Mouse (Mus musculus): Measurements from ENCODE around the gene Ing5. TPM values are rescaled to one million over a fixed set of nuclear protein-coding genes. Genes with fewer than 3 reads are reported as not detected.

Gene Ing5
- polyA plus RNA-seq, 1 experiment from 2014 or later, result 9.6 TPM

GRCm38 (mm10) chr1:93804818-93805217, 1.1 kb downstream of the Ing5 start:
- Histone ChIP-seq H3K27ac (replicated peaks; ENCODE audit: low read depth, low read length) (peak overlapping the region; percentile 98; the same call in 1 of the 2 replicates), H3K27me3 (ENCODE audit: control insufficient read depth, insufficient read depth, low read length) (no peaks in the 10 kb centered on the region), H3K4me3 (replicated peaks; ENCODE audit: low read depth, low read length) (peak overlapping the region; percentile 75), H3K9me3 (ENCODE audit: control insufficient read depth, low read length) (no peaks in the 10 kb centered on the region), H3K9ac (replicated peaks; ENCODE audit: low read length) (peak overlapping the region; percentile 80; the same call in 1 of the 2 replicates), H3K4me2 (ENCODE audit: low read length) (peak overlapping the region; percentile 93), H3K4me1 (ENCODE audit: control insufficient read depth, insufficient read depth, low read length) (peaks cover 21% of the 10 kb centered on the region), H3K36me3 (ENCODE audit: control insufficient read depth, insufficient read depth, low read length) (peaks cover 41% of the 10 kb centered on the region)
- ATAC-seq (ENCODE audit: low FRiP score, low TSS enrichment) (no peak), DNase-seq (no peak)
- 89% methylated on average over 4 of the region's 4 CpGs for WGBS

- Histone ChIP-seq H3K36me3 (ENCODE audit: control insufficient read depth, insufficient read depth, low read length) (peaks cover 40% of the 10 kb centered on the region), H3K4me1 (ENCODE audit: control insufficient read depth, insufficient read depth, low read length) (peaks cover 21% of the 10 kb centered on the region), H3K27me3 (ENCODE audit: control insufficient read depth, insufficient read depth, low read length) (no peaks in the 10 kb centered on the region), H3K9ac (replicated peaks; ENCODE audit: low read length) (no peak overlapping the region), H3K4me2 (ENCODE audit: low read length) (no peak overlapping the region), H3K4me3 (replicated peaks; ENCODE audit: low read depth, low read length) (0 out of 2 replicates have a peak overlapping the region, but pooled peaks have one; percentile 75), H3K9me3 (ENCODE audit: control insufficient read depth, low read length) (no peaks in the 10 kb centered on the region), H3K27ac (replicated peaks; ENCODE audit: low read depth, low read length) (no peak overlapping the region)
- no peak for ATAC-seq (ENCODE audit: low FRiP score, low TSS enrichment)
- DNase-seq, result no peak
- WGBS, result 90% methylated on average over 5 of the region's 5 CpGs
These were observed 1.6 kb downstream of the Ing5 start for GRCm38 (mm10) chr1:93805221-93805951.

GRCm38 (mm10) chr1:93808871-93809270, 5.1 kb downstream of the Ing5 start:
- Histone ChIP-seq H3K4me3 (replicated peaks; ENCODE audit: low read depth, low read length) (no peak overlapping the region), H3K36me3 (ENCODE audit: control insufficient read depth, insufficient read depth, low read length) (peaks cover 65% of the 10 kb centered on the region), H3K9ac (replicated peaks; ENCODE audit: low read length) (no peak overlapping the region), H3K27me3 (ENCODE audit: control insufficient read depth, insufficient read depth, low read length) (no peaks in the 10 kb centered on the region), H3K4me2 (ENCODE audit: low read length) (no peak overlapping the region), H3K9me3 (ENCODE audit: control insufficient read depth, low read length) (no peaks in the 10 kb centered on the region), H3K27ac (replicated peaks; ENCODE audit: low read depth, low read length) (no peak overlapping the region), H3K4me1 (ENCODE audit: control insufficient read depth, insufficient read depth, low read length) (peaks cover 7% of the 10 kb centered on the region; the same call in 1 of the 2 replicates)
- no peak for ATAC-seq (ENCODE audit: low FRiP score, low TSS enrichment)
- 95% methylated on average over 4 of the region's 4 CpGs for WGBS
- DNase-seq, result no peak

DNA sequence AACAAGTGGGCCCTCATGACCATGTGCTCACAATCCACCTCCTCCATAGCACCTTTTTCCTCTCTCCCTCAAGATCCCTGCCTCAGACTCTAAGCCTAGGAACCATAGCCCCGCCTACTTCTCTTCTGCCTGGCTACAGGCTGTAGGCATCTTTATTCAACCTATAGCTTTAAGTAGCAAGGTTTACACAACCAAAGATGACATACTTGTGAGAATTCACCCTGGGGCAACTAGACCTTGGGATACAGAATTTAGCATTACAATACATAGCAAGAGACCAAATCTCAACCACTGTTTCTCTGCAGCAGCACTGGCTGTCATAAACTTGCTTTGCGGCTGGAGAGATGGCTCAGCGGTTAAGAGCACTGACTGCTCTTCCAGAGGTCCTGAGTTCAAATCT, 6.2 kb downstream of the Ing5 start:
- WGBS, result 95% methylated on average over 3 of the region's 3 CpGs
- H3K27me3 ChIP-seq (ENCODE audit: control insufficient read depth, insufficient read depth, low read length), result no peaks in the 10 kb centered on the region
- no peak overlapping the region for H3K4me3 ChIP-seq (replicated peaks; ENCODE audit: low read depth, low read length)
- H3K27ac ChIP-seq (replicated peaks; ENCODE audit: low read depth, low read length), result no peak overlapping the region
- no peak for DNase-seq
- H3K4me2 ChIP-seq (ENCODE audit: low read length), result no peak overlapping the region
- no peaks in the 10 kb centered on the region for H3K4me1 ChIP-seq (ENCODE audit: control insufficient read depth, insufficient read depth, low read length)
- H3K36me3 ChIP-seq (ENCODE audit: control insufficient read depth, insufficient read depth, low read length), result peaks cover 76% of the 10 kb centered on the region
- no peaks in the 10 kb centered on the region for H3K9me3 ChIP-seq (ENCODE audit: control insufficient read depth, low read length)
- ATAC-seq (ENCODE audit: low FRiP score, low TSS enrichment), result no peak
- no peak overlapping the region for H3K9ac ChIP-seq (replicated peaks; ENCODE audit: low read length)

DNA sequence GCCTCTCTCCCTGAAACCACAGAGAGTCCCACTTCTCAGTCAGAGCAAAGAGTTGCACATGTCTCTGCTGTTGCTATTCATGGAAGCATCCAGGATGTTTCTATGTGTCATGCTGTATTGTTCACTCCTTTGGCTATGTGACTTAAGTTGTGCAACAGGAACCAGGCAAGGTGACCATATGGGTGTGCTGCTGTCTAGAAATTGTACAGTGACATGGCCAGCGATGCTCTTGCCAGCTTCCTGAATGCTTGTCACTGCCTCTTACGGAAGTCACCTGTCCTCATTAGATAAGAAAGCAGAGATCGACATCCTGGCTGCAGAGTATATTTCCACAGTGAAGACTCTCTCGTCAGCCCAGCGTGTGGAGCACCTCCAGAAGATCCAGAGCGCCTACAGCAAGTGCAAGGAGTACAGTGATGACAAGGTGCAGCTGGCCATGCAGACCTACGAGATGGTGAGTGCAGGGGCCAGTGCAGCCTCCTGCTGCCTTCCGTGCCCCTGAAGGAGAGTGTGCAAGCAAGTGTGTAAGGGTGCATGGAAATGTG, 7.8 kb downstream of the Ing5 start:
- Histone ChIP-seq H3K4me3 (replicated peaks; ENCODE audit: low read depth, low read length) (no peak overlapping the region), H3K9ac (replicated peaks; ENCODE audit: low read length) (no peak overlapping the region), H3K27ac (replicated peaks; ENCODE audit: low read depth, low read length) (no peak overlapping the region), H3K4me2 (ENCODE audit: low read length) (no peak overlapping the region), H3K9me3 (ENCODE audit: control insufficient read depth, low read length) (no peaks in the 10 kb centered on the region), H3K27me3 (ENCODE audit: control insufficient read depth, insufficient read depth, low read length) (no peaks in the 10 kb centered on the region), H3K4me1 (ENCODE audit: control insufficient read depth, insufficient read depth, low read length) (no peaks in the 10 kb centered on the region), H3K36me3 (ENCODE audit: control insufficient read depth, insufficient read depth, low read length) (peaks cover 83% of the 10 kb centered on the region)
- no peak for ATAC-seq (ENCODE audit: low FRiP score, low TSS enrichment)
- WGBS, result 94% methylated on average over 8 of the region's 8 CpGs
- DNase-seq, result no peak

DNA sequence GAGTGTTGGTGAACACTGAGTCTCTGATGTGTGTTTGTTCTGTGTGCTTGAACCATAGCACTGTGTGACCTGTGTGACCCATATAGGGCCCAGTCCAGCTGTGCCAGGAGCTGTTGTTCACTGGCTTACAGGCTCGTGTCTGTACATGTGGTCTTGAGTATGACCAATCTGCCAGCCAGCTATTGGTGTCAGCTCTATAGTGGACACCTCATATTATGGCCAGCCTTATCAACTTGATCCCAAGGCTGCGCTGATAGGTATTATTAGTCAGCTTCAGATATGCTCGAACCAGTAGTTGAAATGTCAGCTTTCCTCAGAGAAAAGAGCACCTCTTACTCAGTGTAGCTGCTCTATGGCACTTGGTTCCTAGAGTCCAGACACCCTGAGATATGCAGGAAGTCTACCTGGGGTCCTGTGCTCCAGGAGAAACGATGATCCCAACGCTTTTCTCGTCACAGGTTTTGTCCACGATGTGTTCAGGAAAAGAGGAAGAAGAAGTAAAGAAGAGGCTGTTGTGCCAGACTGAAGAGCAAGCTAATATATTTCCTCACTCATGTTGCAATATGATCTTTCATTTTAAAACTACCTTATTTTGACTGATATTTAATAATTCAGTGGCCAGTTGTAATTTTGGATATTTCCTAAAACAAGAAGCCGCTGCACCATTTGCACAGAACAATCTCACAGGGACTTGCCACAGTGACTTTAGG, 14.2 kb downstream of the Ing5 start:
- ATAC-seq (ENCODE audit: low FRiP score, low TSS enrichment) (no peak), DNase-seq (no peak)
- Histone ChIP-seq H3K9me3 (ENCODE audit: control insufficient read depth, low read length) (no peaks in the 10 kb centered on the region), H3K4me1 (ENCODE audit: control insufficient read depth, insufficient read depth, low read length) (no peaks in the 10 kb centered on the region), H3K36me3 (ENCODE audit: control insufficient read depth, insufficient read depth, low read length) (peaks cover 80% of the 10 kb centered on the region), H3K4me2 (ENCODE audit: low read length) (no peak overlapping the region), H3K27me3 (ENCODE audit: control insufficient read depth, insufficient read depth, low read length) (no peaks in the 10 kb centered on the region), H3K27ac (replicated peaks; ENCODE audit: low read depth, low read length) (no peak overlapping the region), H3K9ac (replicated peaks; ENCODE audit: low read length) (no peak overlapping the region), H3K4me3 (replicated peaks; ENCODE audit: low read depth, low read length) (no peak overlapping the region)
- WGBS, result 95% methylated on average over 8 of the region's 8 CpGs

GRCm38 (mm10) chr1:93818722-93819121, 15.0 kb downstream of the Ing5 start:
- Histone ChIP-seq H3K4me3 (replicated peaks; ENCODE audit: low read depth, low read length) (no peak overlapping the region), H3K36me3 (ENCODE audit: control insufficient read depth, insufficient read depth, low read length) (peaks cover 73% of the 10 kb centered on the region), H3K27me3 (ENCODE audit: control insufficient read depth, insufficient read depth, low read length) (no peaks in the 10 kb centered on the region), H3K4me1 (ENCODE audit: control insufficient read depth, insufficient read depth, low read length) (no peaks in the 10 kb centered on the region), H3K4me2 (ENCODE audit: low read length) (no peak overlapping the region), H3K9me3 (ENCODE audit: control insufficient read depth, low read length) (no peaks in the 10 kb centered on the region), H3K9ac (replicated peaks; ENCODE audit: low read length) (no peak overlapping the region), H3K27ac (replicated peaks; ENCODE audit: low read depth, low read length) (no peak overlapping the region)
- WGBS, result 81% methylated on average over 7 of the region's 7 CpGs
- DNase-seq, result no peak
- ATAC-seq (ENCODE audit: low FRiP score, low TSS enrichment), result no peak

DNA sequence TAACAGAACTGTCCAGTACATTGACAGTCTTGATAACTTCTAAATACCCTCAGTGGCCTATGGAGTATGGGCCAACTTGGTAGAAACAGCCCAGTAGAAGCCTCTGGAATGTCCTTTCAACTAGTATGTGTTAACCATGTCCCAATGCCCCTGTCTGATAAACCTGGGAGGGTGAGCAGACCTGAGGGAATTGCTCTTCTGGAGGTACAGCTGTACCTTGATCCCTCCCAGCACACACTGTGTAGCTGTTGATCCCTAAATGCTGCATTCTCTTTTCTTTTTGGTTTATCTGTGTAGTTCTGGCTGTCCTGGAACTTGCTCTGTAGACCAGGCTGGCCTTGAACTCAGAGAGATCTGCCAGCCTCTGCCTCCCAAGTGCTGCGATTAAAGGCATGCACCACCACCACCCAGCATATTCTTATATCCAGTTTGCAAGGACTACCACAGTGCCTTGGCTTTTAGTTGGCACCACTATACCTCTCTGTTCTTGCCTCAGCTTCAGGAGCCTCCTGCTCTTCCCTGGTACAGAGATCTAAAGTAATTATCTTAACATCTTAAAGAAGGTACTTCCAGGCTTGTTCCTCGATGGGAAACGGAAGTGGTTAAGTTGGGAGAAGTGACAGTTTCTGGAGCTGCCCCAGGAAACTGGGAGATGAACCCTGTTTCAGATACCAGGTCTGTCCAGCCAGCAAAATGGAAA, 20.2 kb downstream of the Ing5 start:
- no peaks in the 10 kb centered on the region for H3K9me3 ChIP-seq (ENCODE audit: control insufficient read depth, low read length)
- H3K27ac ChIP-seq (replicated peaks; ENCODE audit: low read depth, low read length), result peak overlapping the region; percentile 95; the same call in 1 of the 2 replicates
- H3K9ac ChIP-seq (replicated peaks; ENCODE audit: low read length), result no peak overlapping the region; the same call in 1 of the 2 replicates
- no peak overlapping the region for H3K4me3 ChIP-seq (replicated peaks; ENCODE audit: low read depth, low read length)
- DNase-seq (no peak), ATAC-seq (ENCODE audit: low FRiP score, low TSS enrichment) (no peak)
- H3K36me3 ChIP-seq (ENCODE audit: control insufficient read depth, insufficient read depth, low read length), result peaks cover 20% of the 10 kb centered on the region
- H3K4me1 ChIP-seq (ENCODE audit: control insufficient read depth, insufficient read depth, low read length), result peaks cover 10% of the 10 kb centered on the region
- WGBS, result 85% methylated on average over 3 of the region's 3 CpGs
- H3K4me2 ChIP-seq (ENCODE audit: low read length), result peak overlapping the region; percentile 95; the same call in 1 of the 2 replicates
- H3K27me3 ChIP-seq (ENCODE audit: control insufficient read depth, insufficient read depth, low read length), result no peaks in the 10 kb centered on the region

All from midbrain, embryonic 14.5 days (tissue).